Mouse (Mus musculus) liver, adult 2 months (tissue): ENCODE results near the gene Prkrip1. TPM values are rescaled to one million over a fixed set of nuclear protein-coding genes. Genes with fewer than 3 reads are reported as not detected.

Experiments
- DNase-seq: peaks from one replicate; pipeline ENCODE4 v3.0.0-alpha.2; 2011; ENCODE audit warnings: low read depth, low spot score; ENCODE audit errors: extremely low read depth
- H3K27ac ChIP-seq: fragments of 200-500 bp; replicated peaks from 2 replicates; pipeline ENCODE4 v1.5.1; 2012; ENCODE audit warnings: low read depth, mild to moderate bottlenecking, control low read depth, inconsistent platforms, low read length; ENCODE audit not compliant: insufficient read depth
- H3K27me3 ChIP-seq: fragments of 200-500 bp; 2 replicates; pipeline ENCODE4 v1.6.1; 2012; ENCODE audit warnings: mild to moderate bottlenecking, moderate library complexity, low read length, inconsistent platforms; ENCODE audit not compliant: control insufficient read depth, insufficient read depth
- H3K36me3 ChIP-seq: fragments of 200-500 bp; 2 replicates; pipeline ENCODE4 v1.6.1; 2012; ENCODE audit warnings: low read length, inconsistent platforms; ENCODE audit not compliant: control insufficient read depth, insufficient read depth
- H3K4me1 ChIP-seq: fragments of 200-500 bp; 2 replicates; pipeline ENCODE4 v1.6.1; 2011; ENCODE audit warnings: low read length; ENCODE audit not compliant: control insufficient read depth, insufficient read depth
- H3K4me3 ChIP-seq: fragments of 200-500 bp; 2 replicates; pipeline ENCODE4 v1.5.1; 2011; ENCODE audit warnings: low read depth, mild to moderate bottlenecking, control low read depth, low read length, moderate library complexity; ENCODE audit not compliant: insufficient read depth
- H3K79me2 ChIP-seq: fragments of 200-500 bp; 2 replicates; pipeline ENCODE4 v1.6.1; 2012; ENCODE audit warnings: inconsistent platforms, mild to moderate bottlenecking, low read length, moderate library complexity; ENCODE audit not compliant: control insufficient read depth, insufficient read depth
- H3K9ac ChIP-seq: fragments of 200-500 bp; 2 replicates; pipeline ENCODE4 v1.6.1; 2012; ENCODE audit warnings: low read depth, mild to moderate bottlenecking, control low read depth, inconsistent platforms, low read length
- CTCF ChIP-seq: fragments of 200-500 bp; IDR thresholded peaks from 2 replicates; pipeline ENCODE4 v1.5.1; 2011; ENCODE audit warnings: low read depth, low read length, control low read depth
- POLR2A ChIP-seq: fragments of 200-500 bp; IDR thresholded peaks from 2 replicates; pipeline ENCODE4 v1.6.1; 2011; ENCODE audit warnings: low read length, control low read depth; ENCODE audit not compliant: insufficient read depth; ENCODE audit errors: extremely low read depth
- WGBS: fragments of 180-500 bp; shearing (Covaris S2); methylation state at CpG from one replicate; pipeline ENCODE4 v1.1.7; 2018; 5-methylcytosine and 5-hydroxymethylcytosine counted together
- polyA plus RNA-seq: library from polyadenylated mRNA; depleted of rRNA; stranded (reverse); fragments of >200 nt; gene quantifications from 2 replicates; pipeline ENCODE4 v1.2.3, GENCODE M21; 2012
- total RNA-seq: library from RNA; depleted of rRNA; stranded (reverse); fragments of >200 nt; gene quantifications from 2 replicates; pipeline ENCODE4 v1.2.3, GENCODE M21; 2014

The Prkrip1 gene
- total and polyA plus RNA-seq, 2 experiments = 2.1 to 4.8 TPM

DNA sequence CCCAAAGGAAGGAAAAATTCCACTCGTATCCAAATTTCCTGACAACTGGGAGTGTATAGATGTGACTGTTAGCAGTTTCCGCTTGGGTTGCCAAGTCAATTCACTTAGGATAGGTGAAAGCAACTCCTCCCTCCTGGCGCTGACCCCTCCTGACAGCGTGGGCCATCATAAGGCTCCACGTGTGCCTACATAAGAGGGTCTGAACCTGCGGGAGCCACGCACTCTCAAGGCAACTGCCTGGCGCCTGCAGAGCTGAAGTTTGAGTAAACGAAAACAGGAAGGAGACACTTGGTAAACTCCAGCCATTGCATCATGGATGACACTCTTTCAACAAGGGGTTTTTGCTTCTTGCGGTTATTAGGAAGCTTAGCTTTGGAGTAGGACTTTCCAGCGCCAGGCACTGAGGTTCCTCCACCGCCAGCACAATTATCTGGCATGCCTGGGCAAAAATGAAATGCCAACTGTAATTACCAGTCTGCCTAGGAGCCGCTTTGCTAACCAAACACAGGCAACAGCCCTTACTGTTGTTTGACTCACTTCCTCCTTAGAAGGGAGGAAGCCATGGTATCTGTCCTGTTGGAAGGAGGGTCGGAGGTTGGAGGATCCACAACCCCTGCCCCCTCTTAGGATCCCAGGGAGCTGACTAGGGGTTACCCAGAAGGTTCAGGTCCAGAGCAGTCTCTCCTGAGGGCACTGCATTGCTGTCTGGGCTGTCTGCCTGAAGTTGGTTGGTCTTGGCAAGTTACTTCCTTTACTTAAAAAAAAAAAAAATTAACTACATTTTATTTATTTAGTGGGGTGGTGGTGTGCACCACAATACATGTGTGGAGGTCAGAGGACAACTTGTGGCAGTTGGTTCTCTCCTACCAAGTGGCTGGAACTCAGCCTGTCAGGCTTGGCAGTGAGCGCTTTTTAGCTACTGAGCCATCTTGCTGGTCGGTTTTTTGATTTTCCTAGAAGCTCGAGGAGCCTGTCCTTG, 27.1 kb downstream of the Prkrip1 start:
- TF ChIP-seq CTCF = no peak
- TF ChIP-seq POLR2A = no peak
- no peaks in the 10 kb centered on the region for H3K27me3 ChIP-seq
- H3K9ac ChIP-seq = peak overlapping the region; percentile 48
- peak overlapping the region; percentile 45; the same call in 1 of the 2 replicates for H3K4me3 ChIP-seq
- H3K27ac ChIP-seq = peak overlapping the region; percentile 37
- peaks cover 13% of the 10 kb centered on the region for H3K4me1 ChIP-seq
- no peaks in the 10 kb centered on the region for H3K36me3 ChIP-seq
- no peaks in the 10 kb centered on the region for H3K79me2 ChIP-seq
- 6% methylated on average over 17 of the region's 17 CpGs for WGBS
- DNase-seq = peak; percentile 63

DNA sequence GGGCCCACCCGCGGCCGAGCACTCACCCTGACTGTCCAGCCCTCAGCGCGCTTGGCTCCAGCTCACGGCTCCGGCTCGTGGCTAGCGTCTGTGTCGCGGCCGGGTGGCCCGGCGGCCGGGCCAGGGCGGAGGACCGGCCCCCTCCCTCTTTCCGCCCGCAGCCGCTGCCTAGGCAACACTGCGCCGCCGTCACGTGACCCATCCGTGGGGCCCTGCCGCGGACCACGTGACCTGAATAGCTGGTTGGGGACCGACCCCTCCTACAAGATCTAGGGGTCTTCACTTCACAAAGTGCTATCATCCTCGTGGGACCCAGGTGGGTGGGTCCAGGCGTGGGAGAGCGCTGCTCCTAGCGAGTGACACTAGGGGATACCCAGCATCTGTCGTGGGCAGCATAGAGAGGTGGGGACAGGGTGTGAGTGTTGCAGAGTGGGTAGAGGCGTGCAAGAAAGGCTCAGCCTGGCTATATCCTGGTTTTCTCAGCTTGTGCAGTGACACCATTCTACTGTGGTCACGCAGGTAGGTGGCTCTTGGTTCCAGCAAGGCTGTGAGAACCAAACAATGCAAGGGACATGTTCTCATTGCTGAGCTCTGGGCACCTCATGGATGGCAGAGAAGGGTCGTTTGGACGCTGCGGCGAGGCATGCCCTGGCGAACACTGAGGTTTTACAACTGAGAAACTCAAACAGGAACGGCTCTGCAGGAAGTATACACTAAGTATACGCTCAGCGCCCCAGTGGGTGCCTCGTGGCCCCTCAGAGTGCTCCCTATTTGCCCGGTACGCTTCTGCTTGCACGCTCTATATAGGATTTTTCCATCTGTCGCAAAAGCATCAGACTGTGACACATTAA, 28.0 kb downstream of the Prkrip1 start, which contains the start of gene Orai2:
Orai2 (minus strand) TSS at position 202 of the 851 bp plus-strand sequence.
- peak within 1 kb of the TSS; percentile 48 for H3K9ac ChIP-seq
- 2% methylated on average over 49 of the region's 49 CpGs for WGBS

DNA sequence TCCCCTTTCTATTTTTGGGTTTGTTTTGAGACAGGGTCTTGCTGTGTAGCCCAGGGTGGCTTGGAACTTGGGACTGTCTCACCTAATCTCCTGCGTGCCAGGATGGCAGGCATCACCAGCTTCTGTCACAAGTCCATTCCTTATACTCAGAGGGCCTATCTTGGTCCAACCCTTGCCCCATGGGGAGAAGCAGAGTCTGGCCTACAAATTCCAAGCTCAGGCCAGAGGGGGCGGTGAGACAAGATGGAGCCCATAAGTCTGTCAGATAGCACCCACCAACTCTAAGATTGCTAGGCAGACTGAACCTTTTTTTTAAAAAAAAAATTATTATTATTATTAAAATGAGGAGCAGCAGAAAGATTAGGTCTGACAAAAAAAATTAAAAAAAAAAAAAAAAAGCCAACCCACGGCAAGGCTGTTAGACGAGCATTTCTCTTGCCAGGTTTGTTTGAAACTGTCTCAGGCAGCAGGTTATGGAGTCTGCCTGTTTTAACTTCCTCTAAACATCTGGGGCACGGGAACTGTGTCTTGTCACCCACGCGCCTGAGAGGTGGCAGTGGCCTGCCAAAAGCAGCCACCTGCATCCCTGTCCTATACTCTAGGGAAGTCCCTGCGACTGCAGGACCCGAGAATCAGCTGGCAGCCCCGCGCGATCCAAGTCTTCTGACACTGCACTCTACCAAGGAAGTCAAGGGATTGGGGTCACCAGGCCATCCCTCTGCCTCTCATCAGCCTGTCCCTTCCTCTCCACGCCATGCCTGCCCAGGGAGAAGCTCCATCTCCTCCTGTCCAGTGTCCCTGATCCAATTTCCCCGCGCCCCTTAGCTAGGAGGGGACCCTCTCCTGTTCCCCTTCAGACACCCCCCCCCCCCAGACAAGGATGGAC, 28.9 kb downstream of the Prkrip1 start:
- no peaks in the 10 kb centered on the region for H3K27me3 ChIP-seq
- 33% methylated on average over 15 of the region's 15 CpGs for WGBS
- no peak for DNase-seq
- peak overlapping the region; percentile 43 for H3K9ac ChIP-seq
- no peaks in the 10 kb centered on the region for H3K79me2 ChIP-seq
- H3K27ac ChIP-seq = 0 out of 2 replicates have a peak overlapping the region, but pooled peaks have one; percentile 22
- peak overlapping the region; percentile 54 for H3K4me3 ChIP-seq
- H3K4me1 ChIP-seq = peaks cover 13% of the 10 kb centered on the region
- TF ChIP-seq POLR2A = no peak
- TF ChIP-seq CTCF = no peak
- no peaks in the 10 kb centered on the region for H3K36me3 ChIP-seq

More for the DNA sequence above, 28.0 kb downstream of the Prkrip1 start, which contains the start of gene Orai2:
- TF ChIP-seq CTCF (no peak), POLR2A (no peak)
- Histone ChIP-seq H3K36me3 (no peaks in the 10 kb centered on the region), H3K27me3 (no peaks in the 10 kb centered on the region), H3K79me2 (no peaks in the 10 kb centered on the region), H3K4me1 (peaks cover 13% of the 10 kb centered on the region), H3K27ac (0 out of 2 replicates have a peak within 1 kb of the TSS, but pooled peaks have one; percentile 22), H3K4me3 (peak within 1 kb of the TSS; percentile 54)
- no peak for DNase-seq

DNA sequence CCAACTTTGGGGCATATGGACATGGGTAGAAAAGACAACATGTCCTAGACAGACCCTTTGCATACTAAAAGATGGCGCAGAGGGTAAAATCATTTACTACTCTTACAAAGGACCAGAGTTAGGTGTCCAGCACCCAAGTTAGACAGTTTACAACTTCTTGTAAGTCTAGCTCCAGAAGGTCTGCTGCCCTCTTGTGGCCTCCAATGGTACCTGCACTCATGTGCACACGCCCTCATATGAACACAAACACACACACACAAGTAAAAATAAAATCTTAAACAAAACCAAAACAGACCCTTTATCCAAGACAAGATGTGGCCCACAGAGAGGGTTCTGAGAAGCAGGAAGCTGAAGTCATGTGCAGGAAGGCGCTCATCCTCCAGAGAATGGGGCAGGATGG, 30.7 kb downstream of the Prkrip1 start:
- WGBS = 98% methylated on average over 3 of the region's 3 CpGs
- H3K36me3 ChIP-seq = no peaks in the 10 kb centered on the region
- H3K27ac ChIP-seq = no peak overlapping the region
- H3K4me3 ChIP-seq = no peak overlapping the region
- H3K9ac ChIP-seq = no peak overlapping the region
- TF ChIP-seq POLR2A (no peak), CTCF (peak; percentile 28; the same call in 1 of the 2 replicates)
- no peak for DNase-seq
- no peaks in the 10 kb centered on the region for H3K27me3 ChIP-seq
- H3K4me1 ChIP-seq = peaks cover 13% of the 10 kb centered on the region
- H3K79me2 ChIP-seq = no peaks in the 10 kb centered on the region

DNA sequence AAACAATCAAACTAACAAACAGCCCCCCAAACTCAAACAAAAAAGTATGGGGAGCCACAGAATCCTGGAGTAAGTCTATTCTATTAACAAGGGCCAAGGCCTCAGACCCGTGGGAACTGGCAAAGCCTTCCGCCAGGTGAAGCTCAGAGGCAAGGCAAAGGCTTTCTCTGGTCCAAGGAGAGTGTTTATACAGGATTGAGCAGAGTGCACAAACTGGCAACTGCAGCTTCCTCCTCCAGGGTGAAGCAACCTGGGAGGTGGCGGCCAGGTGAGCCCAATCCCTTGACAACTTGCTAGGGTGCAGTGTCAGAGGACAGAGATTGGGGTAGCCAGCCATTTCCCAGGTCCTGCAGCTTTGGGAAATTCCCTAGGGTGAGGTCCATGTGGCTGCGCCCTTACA, 31.5 kb downstream of the Prkrip1 start:
- Histone ChIP-seq H3K9ac (no peak overlapping the region), H3K27me3 (no peaks in the 10 kb centered on the region), H3K79me2 (no peaks in the 10 kb centered on the region), H3K27ac (no peak overlapping the region), H3K4me1 (peaks cover 13% of the 10 kb centered on the region), H3K4me3 (no peak overlapping the region), H3K36me3 (no peaks in the 10 kb centered on the region)
- TF ChIP-seq CTCF (no peak), POLR2A (no peak)
- no peak for DNase-seq
- WGBS = 91% methylated on average over 4 of the region's 4 CpGs
